Mouse (Mus musculus): ENCODE results near the gene Bscl2. TPM values are rescaled to one million over a fixed set of nuclear protein-coding genes. Genes with fewer than 3 reads are reported as not detected.
A peak's percentile ranks its signal among the peaks of the same experiment; 100 is the strongest.
"Not testable (repeated sequence)": the region's sequence is repeated elsewhere in the genome, so short reads cannot be mapped to it uniquely, and the experiment has no call there.

Bscl2 gene
- polyA plus RNA-seq, 1 experiment from 2014 or later = 54.6 TPM

DNA sequence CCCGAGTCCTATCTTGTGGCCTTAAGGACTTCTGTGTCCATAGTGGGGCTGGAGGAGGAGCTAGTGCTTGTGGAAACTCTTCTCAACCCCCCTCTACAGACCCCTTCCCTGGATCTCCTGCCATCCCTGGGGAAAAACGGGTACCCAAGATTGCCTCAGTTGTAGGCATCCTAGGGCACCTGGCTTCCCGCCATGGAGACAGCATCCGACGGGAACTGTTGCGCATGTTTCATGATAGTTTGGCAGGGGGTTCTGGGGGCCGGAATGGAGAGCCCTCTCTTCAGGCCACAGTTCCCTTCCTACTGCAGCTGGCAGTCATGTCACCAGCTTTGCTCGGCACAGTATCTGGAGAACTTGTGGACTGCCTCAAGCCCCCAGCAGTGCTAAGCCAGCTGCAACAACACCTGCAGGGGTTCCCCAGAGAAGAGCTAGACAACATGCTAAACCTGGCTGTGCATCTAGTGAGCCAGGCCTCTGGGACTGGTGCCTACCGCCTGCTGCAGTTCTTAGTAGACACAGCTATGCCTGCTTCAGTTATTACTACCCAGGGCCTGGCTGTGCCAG, 58.2 kb downstream of the Bscl2 start:
- Histone ChIP-seq H3K4me2 (ENCODE audit: low read depth, low read length) (no peak overlapping the region), H3K4me1 (replicated peaks; ENCODE audit: control insufficient read depth, insufficient read depth, low read length) (peaks cover 24% of the 10 kb centered on the region), H3K9me3 (ENCODE audit: control insufficient read depth, low read length) (no peaks in the 10 kb centered on the region), H3K9ac (ENCODE audit: low read length) (peak overlapping the region; percentile 22; the same call in 1 of the 2 replicates), H3K36me3 (ENCODE audit: control insufficient read depth, insufficient read depth, low read length) (peaks cover 11% of the 10 kb centered on the region), H3K27me3 (ENCODE audit: control insufficient read depth, insufficient read depth, low read depth, low read length) (no peaks in the 10 kb centered on the region), H3K4me3 (ENCODE audit: low read length) (no peak overlapping the region), H3K27ac (ENCODE audit: low read length) (no peak overlapping the region)
- ATAC-seq (ENCODE audit: low read depth) = no peak
- WGBS = 87% methylated on average over 9 of the region's 9 CpGs

DNA sequence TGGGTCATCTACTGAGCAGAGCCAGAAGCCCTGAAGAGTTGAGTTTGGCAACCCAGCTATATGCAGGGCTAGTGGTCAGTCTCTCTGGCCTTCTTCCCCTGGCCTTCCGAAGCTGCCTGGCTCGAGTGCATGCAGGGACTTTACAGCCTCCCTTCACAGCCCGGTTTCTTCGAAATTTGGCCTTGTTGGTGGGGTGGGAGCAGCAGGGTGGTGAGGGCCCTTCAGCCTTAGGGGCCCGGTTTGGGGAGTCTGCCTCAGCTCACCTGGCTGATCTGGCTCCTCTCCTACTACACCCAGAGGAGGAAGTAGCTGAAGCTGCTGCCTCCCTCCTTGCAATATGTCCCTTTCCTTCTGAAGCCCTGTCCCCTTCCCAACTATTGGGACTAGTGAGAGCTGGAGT, 59.0 kb downstream of the Bscl2 start:
- not testable (repeated sequence) for H3K27me3 ChIP-seq (ENCODE audit: control insufficient read depth, insufficient read depth, low read depth, low read length); H3K4me2 ChIP-seq (ENCODE audit: low read depth, low read length); ATAC-seq (ENCODE audit: low read depth); H3K9ac ChIP-seq (ENCODE audit: low read length); H3K27ac ChIP-seq (ENCODE audit: low read length); H3K9me3 ChIP-seq (ENCODE audit: control insufficient read depth, low read length); H3K4me3 ChIP-seq (ENCODE audit: low read length); H3K36me3 ChIP-seq (ENCODE audit: control insufficient read depth, insufficient read depth, low read length)
- 86% methylated on average over 5 of the region's 5 CpGs for WGBS
- peaks cover 24% of the 10 kb centered on the region for H3K4me1 ChIP-seq (replicated peaks; ENCODE audit: control insufficient read depth, insufficient read depth, low read length)

DNA sequence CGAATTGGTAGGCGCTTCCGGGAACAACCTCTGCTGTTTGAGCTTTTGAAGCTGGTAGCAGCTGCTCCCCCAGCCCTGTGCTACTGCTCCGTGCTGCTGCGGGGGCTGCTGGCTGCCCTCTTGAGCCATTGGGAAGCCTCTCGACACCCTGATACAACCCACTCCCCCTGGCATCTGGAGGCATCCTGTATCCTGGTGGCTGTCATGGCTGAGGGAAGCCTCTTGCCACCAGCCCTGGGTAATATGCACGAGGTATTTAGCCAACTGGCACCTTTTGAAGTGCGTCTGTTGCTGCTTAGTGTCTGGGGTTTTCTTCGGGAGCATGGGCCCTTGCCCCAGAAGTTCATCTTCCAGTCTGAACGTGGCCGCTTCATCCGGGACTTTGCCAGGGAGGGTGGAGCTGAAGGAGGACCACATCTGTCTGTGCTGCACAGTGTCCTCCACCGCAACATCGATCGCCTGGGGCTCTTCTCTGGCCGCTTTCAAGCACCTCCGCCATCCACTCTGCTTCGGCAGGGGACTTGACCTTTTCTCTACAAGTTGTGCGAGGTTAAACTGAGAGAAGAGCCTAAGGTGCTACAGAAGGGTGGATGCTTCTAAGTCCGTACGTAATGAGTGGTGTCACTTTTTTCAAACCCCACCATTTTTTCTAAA, 60.1 kb downstream of the Bscl2 start:
- Histone ChIP-seq H3K9ac (ENCODE audit: low read length) (peak overlapping the region; percentile 69), H3K4me2 (ENCODE audit: low read depth, low read length) (peak overlapping the region; percentile 60), H3K4me3 (ENCODE audit: low read length) (peak overlapping the region; percentile 90), H3K27ac (ENCODE audit: low read length) (peak overlapping the region; percentile 87), H3K4me1 (replicated peaks; ENCODE audit: control insufficient read depth, insufficient read depth, low read length) (peaks cover 24% of the 10 kb centered on the region)
- H3K36me3 ChIP-seq (ENCODE audit: control insufficient read depth, insufficient read depth, low read length); H3K27me3 ChIP-seq (ENCODE audit: control insufficient read depth, insufficient read depth, low read depth, low read length); H3K9me3 ChIP-seq (ENCODE audit: control insufficient read depth, low read length): not testable (repeated sequence)
- WGBS = 13% methylated on average over 21 of the region's 21 CpGs
- ATAC-seq (ENCODE audit: low read depth) = peak; percentile 49

DNA sequence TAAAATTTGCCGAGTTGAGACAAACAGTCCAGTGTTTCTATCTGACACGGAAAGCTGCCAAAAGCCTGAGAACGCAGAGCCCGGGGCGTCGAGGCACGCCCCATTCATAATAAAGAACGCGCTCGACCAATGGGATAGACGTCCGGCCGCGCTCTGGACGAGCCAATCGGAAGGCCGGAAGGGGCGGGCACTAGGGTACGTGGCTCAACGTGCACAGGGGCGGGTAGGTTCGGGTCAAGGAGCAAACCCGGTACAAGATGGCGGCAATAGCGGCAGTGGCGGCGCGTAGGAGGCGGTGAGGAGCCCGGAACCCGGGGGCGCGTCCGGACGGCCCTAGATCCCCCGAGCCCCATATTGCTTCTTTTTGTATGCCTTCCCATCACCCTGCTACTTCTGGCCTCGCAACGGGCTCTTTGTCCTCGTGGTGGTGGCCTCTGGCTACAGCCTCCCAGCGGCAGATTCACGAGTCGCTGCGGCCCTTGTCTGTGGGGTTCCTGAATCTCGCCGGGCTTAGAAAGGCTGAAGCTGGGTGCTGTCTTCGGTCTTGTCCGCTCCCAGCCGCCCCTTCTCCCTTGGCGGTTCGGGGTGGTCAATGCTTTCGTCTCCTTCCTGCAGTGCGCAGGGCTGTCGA, 60.7 kb downstream of the Bscl2 start, which contains the start of gene Ganab:
TSS of gene Ganab (plus strand) at position 207 of the 631 bp plus-strand sequence.
- H3K36me3 ChIP-seq (ENCODE audit: control insufficient read depth, insufficient read depth, low read length) = peaks cover 11% of the 10 kb centered on the region
- peak within 1 kb of the TSS; percentile 94 for H3K9ac ChIP-seq (ENCODE audit: low read length)
- peaks cover 24% of the 10 kb centered on the region for H3K4me1 ChIP-seq (replicated peaks; ENCODE audit: control insufficient read depth, insufficient read depth, low read length)
- peak within 1 kb of the TSS; percentile 90 for H3K4me3 ChIP-seq (ENCODE audit: low read length)
- no peaks in the 10 kb centered on the region for H3K9me3 ChIP-seq (ENCODE audit: control insufficient read depth, low read length)
- peak within 1 kb of the TSS; percentile 60 for H3K4me2 ChIP-seq (ENCODE audit: low read depth, low read length)
- peak within 1 kb of the TSS; percentile 88 for H3K27ac ChIP-seq (ENCODE audit: low read length)
- WGBS = under 1% methylated on average over 53 of the region's 53 CpGs
- no peaks in the 10 kb centered on the region for H3K27me3 ChIP-seq (ENCODE audit: control insufficient read depth, insufficient read depth, low read depth, low read length)
- peak; percentile 99 for ATAC-seq (ENCODE audit: low read depth)

Small RNA genes lying within 50 kb of the gene (microRNA-seq; reads per million reads assigned to microRNA genes)
- not detected for gene Mir5136

Other genes with a start within 250 kb of the Bscl2 start
- 0.09 and 0.11 TPM in 2 replicates for gene Slc22a8, start 246.2 kb upstream of the Bscl2 start, polyA plus RNA-seq (2015; fragmentation: Nextera tagmentation; extraction: Ambion mirVana)
- gene Slc22a6, start 219.4 kb upstream of the Bscl2 start, polyA plus RNA-seq (2015; fragmentation: Nextera tagmentation; extraction: Ambion mirVana) = not detected in 2 replicates
- gene Chrm1, start 173.7 kb upstream of the Bscl2 start, polyA plus RNA-seq (2015; fragmentation: Nextera tagmentation; extraction: Ambion mirVana) = 0.10 and 0.21 TPM in 2 replicates
- gene Slc3a2, start 114.1 kb upstream of the Bscl2 start, polyA plus RNA-seq (2015; fragmentation: Nextera tagmentation; extraction: Ambion mirVana) = 77.0 and 78.8 TPM in 2 replicates
- 75.5 and 78.9 TPM in 2 replicates for gene Wdr74, start 101.6 kb upstream of the Bscl2 start, polyA plus RNA-seq (2015; fragmentation: Nextera tagmentation; extraction: Ambion mirVana)
- 0.83 and 2.7 TPM in 2 replicates for gene 1700092M07Rik, start 96.7 kb upstream of the Bscl2 start, polyA plus RNA-seq (2015; fragmentation: Nextera tagmentation; extraction: Ambion mirVana)
- 162 and 174 TPM in 2 replicates for gene Stx5a, start 96.1 kb upstream of the Bscl2 start, polyA plus RNA-seq (2015; fragmentation: Nextera tagmentation; extraction: Ambion mirVana)
- gene Nxf1, start 80.4 kb upstream of the Bscl2 start, polyA plus RNA-seq (2015; fragmentation: Nextera tagmentation; extraction: Ambion mirVana) = 186 and 190 TPM in 2 replicates
- gene Tmem223, start 66.5 kb upstream of the Bscl2 start, polyA plus RNA-seq (2015; fragmentation: Nextera tagmentation; extraction: Ambion mirVana) = 188 and 194 TPM in 2 replicates
- 88.2 and 89.7 TPM in 2 replicates for gene Tmem179b, start 63.0 kb upstream of the Bscl2 start, polyA plus RNA-seq (2015; fragmentation: Nextera tagmentation; extraction: Ambion mirVana)
- 24.0 and 26.0 TPM in 2 replicates for gene Taf6l, start 51.0 kb upstream of the Bscl2 start, polyA plus RNA-seq (2015; fragmentation: Nextera tagmentation; extraction: Ambion mirVana)
- gene Polr2g, start 38.9 kb upstream of the Bscl2 start, polyA plus RNA-seq (2015; fragmentation: Nextera tagmentation; extraction: Ambion mirVana) = 140 and 147 TPM in 2 replicates
- gene Zbtb3, start 34.9 kb upstream of the Bscl2 start, polyA plus RNA-seq (2015; fragmentation: Nextera tagmentation; extraction: Ambion mirVana) = 5.5 and 5.6 TPM in 2 replicates
- 55.2 and 56.5 TPM in 2 replicates for gene Ttc9c, start 18.1 kb upstream of the Bscl2 start, polyA plus RNA-seq (2015; fragmentation: Nextera tagmentation; extraction: Ambion mirVana)
- 4.4 and 5.0 TPM in 2 replicates for gene Hnrnpul2, start 17.5 kb upstream of the Bscl2 start, polyA plus RNA-seq (2015; fragmentation: Nextera tagmentation; extraction: Ambion mirVana)
- not detected in 2 replicates for gene AC129217.1, start 7.7 kb upstream of the Bscl2 start, polyA plus RNA-seq (2015; fragmentation: Nextera tagmentation; extraction: Ambion mirVana)
- gene Gng3, start 1.7 kb downstream of the Bscl2 start, polyA plus RNA-seq (2015; fragmentation: Nextera tagmentation; extraction: Ambion mirVana) = 2.8 and 3.3 TPM in 2 replicates
- 1.6 and 1.7 TPM in 2 replicates for gene Lrrn4cl, start 13.3 kb downstream of the Bscl2 start, polyA plus RNA-seq (2015; fragmentation: Nextera tagmentation; extraction: Ambion mirVana)
- 156 and 164 TPM in 2 replicates for gene Ubxn1, start 34.0 kb downstream of the Bscl2 start, polyA plus RNA-seq (2015; fragmentation: Nextera tagmentation; extraction: Ambion mirVana)
- gene Uqcc3, start 43.5 kb downstream of the Bscl2 start, polyA plus RNA-seq (2015; fragmentation: Nextera tagmentation; extraction: Ambion mirVana) = 63.5 and 64.0 TPM in 2 replicates
- gene Lbhd1, start 46.3 kb downstream of the Bscl2 start, polyA plus RNA-seq (2015; fragmentation: Nextera tagmentation; extraction: Ambion mirVana) = 71.3 and 75.9 TPM in 2 replicates
- not detected in 2 replicates for gene Gm49403, start 46.5 kb downstream of the Bscl2 start, polyA plus RNA-seq (2015; fragmentation: Nextera tagmentation; extraction: Ambion mirVana)
- 68.4 and 71.4 TPM in 2 replicates for gene 1810009A15Rik, start 51.4 kb downstream of the Bscl2 start, polyA plus RNA-seq (2015; fragmentation: Nextera tagmentation; extraction: Ambion mirVana)
- gene Gm49416, start 51.5 kb downstream of the Bscl2 start, polyA plus RNA-seq (2015; fragmentation: Nextera tagmentation; extraction: Ambion mirVana) = not detected in 2 replicates
- gene Ints5, start 55.5 kb downstream of the Bscl2 start, polyA plus RNA-seq (2015; fragmentation: Nextera tagmentation; extraction: Ambion mirVana) = 38.3 and 40.8 TPM in 2 replicates
- gene Ganab, start 60.6 kb downstream of the Bscl2 start, polyA plus RNA-seq (2015; fragmentation: Nextera tagmentation; extraction: Ambion mirVana) = 125 and 127 TPM in 2 replicates
- 40.2 and 43.5 TPM in 2 replicates for gene B3gat3, start 82.9 kb downstream of the Bscl2 start, polyA plus RNA-seq (2015; fragmentation: Nextera tagmentation; extraction: Ambion mirVana)
- 2.8 and 4.0 TPM in 2 replicates for gene Rom1, start 91.9 kb downstream of the Bscl2 start, polyA plus RNA-seq (2015; fragmentation: Nextera tagmentation; extraction: Ambion mirVana)
- 31.0 and 32.2 TPM in 2 replicates for gene Eml3, start 92.1 kb downstream of the Bscl2 start, polyA plus RNA-seq (2015; fragmentation: Nextera tagmentation; extraction: Ambion mirVana)
- gene Mta2, start 104.4 kb downstream of the Bscl2 start, polyA plus RNA-seq (2015; fragmentation: Nextera tagmentation; extraction: Ambion mirVana) = 149 and 164 TPM in 2 replicates
- gene Tut1, start 116.4 kb downstream of the Bscl2 start, polyA plus RNA-seq (2015; fragmentation: Nextera tagmentation; extraction: Ambion mirVana) = 27.5 and 28.9 TPM in 2 replicates
- 366 TPM in 2 replicates for gene Eef1g, start 129.6 kb downstream of the Bscl2 start, polyA plus RNA-seq (2015; fragmentation: Nextera tagmentation; extraction: Ambion mirVana)
- gene Ahnak, start 151.8 kb downstream of the Bscl2 start, polyA plus RNA-seq (2015; fragmentation: Nextera tagmentation; extraction: Ambion mirVana) = 30.5 and 31.0 TPM in 2 replicates

All from lung, embryonic 16.5 days (tissue).